Mouse (Mus musculus) liver, embryonic 15.5 days (tissue): ENCODE measurements around the gene Pnpla1. TPM values are rescaled to one million over a fixed set of nuclear protein-coding genes. Genes with fewer than 3 reads are reported as not detected.

ENCODE experiments used
- ATAC-seq: fragments of 200-750 bp; cut with Nextera tagmentation; 2 replicates; pipeline ENCODE4 v1.8.0; 2017; ENCODE audit warnings: moderate number of reproducible peaks, mild to moderate bottlenecking, moderate library complexity; ENCODE audit not compliant: insufficient read depth
- H3K27ac ChIP-seq: fragments of 300-500 bp; sonication (generic); replicated peaks from 2 replicates; pipeline ENCODE4 v1.5.1; 2015; ENCODE audit warnings: mild to moderate bottlenecking, inconsistent platforms
- H3K27me3 ChIP-seq: fragments of 300-500 bp; sonication (generic); 2 replicates; pipeline ENCODE4 v1.6.1; 2015; ENCODE audit warnings: mild to moderate bottlenecking, inconsistent platforms
- H3K36me3 ChIP-seq: fragments of 300-500 bp; sonication (generic); replicated peaks from 2 replicates; pipeline ENCODE4 v1.6.1; 2015; ENCODE audit warnings: moderate library complexity, mild to moderate bottlenecking, inconsistent platforms
- H3K4me1 ChIP-seq: fragments of 300-500 bp; sonication (generic); replicated peaks from 2 replicates; pipeline ENCODE4 v1.6.1; 2015; ENCODE audit warnings: inconsistent platforms
- H3K4me2 ChIP-seq: fragments of 300-500 bp; sonication (generic); 2 replicates; pipeline ENCODE4 v1.6.1; 2015; ENCODE audit warnings: moderate library complexity, mild to moderate bottlenecking, inconsistent platforms
- H3K4me3 ChIP-seq: fragments of 300-500 bp; sonication (generic); replicated peaks from 2 replicates; pipeline ENCODE4 v1.5.1; 2015; ENCODE audit warnings: mild to moderate bottlenecking, inconsistent platforms
- H3K9ac ChIP-seq: fragments of 300-500 bp; sonication (generic); 2 replicates; pipeline ENCODE4 v1.6.1; 2015; ENCODE audit warnings: moderate library complexity, mild to moderate bottlenecking, inconsistent platforms
- H3K9me3 ChIP-seq: fragments of 300-500 bp; sonication (generic); replicated peaks from 2 replicates; pipeline ENCODE4 v1.6.1; 2016; ENCODE audit warnings: inconsistent platforms
- WGBS: fragments of 180-500 bp; shearing (Covaris S2); methylation state at CpG from one replicate; pipeline ENCODE4 v1.1.7; 2015; ENCODE audit warnings: mixed read lengths; ENCODE audit not compliant: insufficient replicate concordance; 5-methylcytosine and 5-hydroxymethylcytosine counted together
- polyA plus RNA-seq: library from polyadenylated mRNA; unstranded; fragments of >200 nt; fragmentation: Nextera tagmentation; extraction: Ambion mirVana; gene quantifications from 2 replicates; pipeline ENCODE4 v1.2.1, GENCODE M21; 2015

The Pnpla1 gene
- polyA plus RNA-seq, 1 experiment from 2014 or later = 0.06 TPM

DNA sequence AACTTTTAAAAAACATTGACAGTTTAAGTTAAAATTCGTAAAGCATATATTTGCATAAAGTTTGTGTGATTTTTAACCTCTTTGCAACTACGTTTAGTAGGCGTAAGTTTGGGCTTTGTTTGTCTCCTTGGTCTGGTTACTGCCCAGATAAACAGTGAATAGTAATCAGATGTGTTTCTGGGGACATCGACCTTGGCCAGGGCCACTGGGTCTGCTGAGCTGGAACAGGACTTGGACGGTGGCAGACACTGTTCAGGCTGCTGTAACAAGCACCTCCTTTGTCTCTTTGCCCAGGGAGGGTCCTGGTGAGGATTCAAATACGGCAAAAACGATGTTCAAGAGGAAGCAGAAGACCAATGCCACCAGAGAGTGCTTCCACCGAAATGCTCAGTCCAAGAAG lies 27.0 kb downstream of the Pnpla1 start:
- peaks cover 19% of the 10 kb centered on the region for H3K27me3 ChIP-seq
- no peak overlapping the region for H3K27ac ChIP-seq
- no peak for ATAC-seq
- no peaks in the 10 kb centered on the region for H3K36me3 ChIP-seq
- no peak overlapping the region for H3K9ac ChIP-seq
- 65% methylated on average over 8 of the region's 8 CpGs for WGBS
- no peak overlapping the region for H3K4me2 ChIP-seq
- H3K9me3 ChIP-seq = no peaks in the 10 kb centered on the region
- H3K4me1 ChIP-seq = peaks cover 6% of the 10 kb centered on the region
- H3K4me3 ChIP-seq = no peak overlapping the region

- Histone ChIP-seq H3K4me2 (no peak overlapping the region), H3K36me3 (no peaks in the 10 kb centered on the region), H3K27me3 (peaks cover 8% of the 10 kb centered on the region), H3K4me1 (peaks cover 5% of the 10 kb centered on the region), H3K4me3 (no peak overlapping the region), H3K9ac (no peak overlapping the region), H3K9me3 (no peaks in the 10 kb centered on the region), H3K27ac (no peak overlapping the region)
- 62% methylated on average over 8 of the region's 8 CpGs for WGBS
- no peak for ATAC-seq
Measured at GRCm38 (mm10) chr17:28886266-28886665, 28.1 kb downstream of the Pnpla1 start.

GRCm38 (mm10) chr17:28894050-28894767 lies 36.0 kb downstream of the Pnpla1 start:
- no peak overlapping the region for H3K27ac ChIP-seq
- no peak for ATAC-seq

GRCm38 (mm10) chr17:28895217-28895875 lies 37.1 kb downstream of the Pnpla1 start:
- Histone ChIP-seq H3K27ac (no peak overlapping the region), H3K4me1 (peaks cover 8% of the 10 kb centered on the region; the same call in 1 of the 2 replicates), H3K9ac (no peak overlapping the region), H3K36me3 (no peaks in the 10 kb centered on the region), H3K4me3 (no peak overlapping the region), H3K9me3 (no peaks in the 10 kb centered on the region), H3K4me2 (no peak overlapping the region), H3K27me3 (no peaks in the 10 kb centered on the region)
- 83% methylated on average over 21 of the region's 21 CpGs for WGBS
- ATAC-seq = no peak

More at GRCm38 (mm10) chr17:28894050-28894767, 36.0 kb downstream of the Pnpla1 start:
- Histone ChIP-seq H3K9me3 (no peaks in the 10 kb centered on the region), H3K9ac (no peak overlapping the region), H3K4me1 (peaks cover 8% of the 10 kb centered on the region; the same call in 1 of the 2 replicates), H3K4me2 (no peak overlapping the region), H3K4me3 (no peak overlapping the region), H3K36me3 (no peaks in the 10 kb centered on the region), H3K27me3 (no peaks in the 10 kb centered on the region)
- 40% methylated on average over 11 of the region's 11 CpGs for WGBS

DNA sequence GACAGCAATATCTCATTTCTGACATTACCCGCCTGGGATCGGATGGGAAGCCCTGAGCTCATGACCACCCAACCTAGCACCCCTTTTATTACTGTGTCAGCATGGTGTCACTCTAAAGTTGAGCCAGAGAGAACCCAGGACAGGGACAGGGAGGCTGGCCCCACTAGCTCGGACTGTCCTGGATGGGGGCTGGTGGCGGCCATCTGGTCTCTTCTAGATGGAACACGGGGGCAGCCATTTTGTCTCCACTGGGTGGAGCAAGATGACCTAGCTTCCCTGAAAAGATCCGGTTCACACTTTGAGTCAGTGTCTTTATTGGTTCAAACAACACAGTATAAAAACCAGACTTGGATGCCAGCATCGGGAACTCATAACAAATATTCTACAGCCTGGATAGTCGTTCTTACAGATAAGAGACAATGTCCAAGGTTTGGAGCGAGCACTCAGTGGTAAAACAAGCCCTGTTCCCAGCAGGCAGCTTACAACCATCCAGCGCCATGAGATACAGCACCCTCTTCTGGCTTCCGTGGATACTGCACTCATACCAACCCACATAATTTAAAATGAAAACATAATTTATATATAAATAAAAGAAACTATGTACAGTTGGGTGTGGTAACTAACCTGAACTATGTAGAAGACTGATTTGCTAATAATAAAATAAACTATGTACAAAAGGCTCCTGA lies 38.0 kb downstream of the Pnpla1 start:
- Histone ChIP-seq H3K4me3 (no peak overlapping the region), H3K27ac (no peak overlapping the region), H3K27me3 (no peaks in the 10 kb centered on the region), H3K4me1 (peaks cover 8% of the 10 kb centered on the region; the same call in 1 of the 2 replicates), H3K4me2 (no peak overlapping the region), H3K9ac (no peak overlapping the region), H3K36me3 (no peaks in the 10 kb centered on the region), H3K9me3 (no peaks in the 10 kb centered on the region)
- no peak for ATAC-seq
- WGBS = 73% methylated on average over 11 of the region's 11 CpGs

DNA sequence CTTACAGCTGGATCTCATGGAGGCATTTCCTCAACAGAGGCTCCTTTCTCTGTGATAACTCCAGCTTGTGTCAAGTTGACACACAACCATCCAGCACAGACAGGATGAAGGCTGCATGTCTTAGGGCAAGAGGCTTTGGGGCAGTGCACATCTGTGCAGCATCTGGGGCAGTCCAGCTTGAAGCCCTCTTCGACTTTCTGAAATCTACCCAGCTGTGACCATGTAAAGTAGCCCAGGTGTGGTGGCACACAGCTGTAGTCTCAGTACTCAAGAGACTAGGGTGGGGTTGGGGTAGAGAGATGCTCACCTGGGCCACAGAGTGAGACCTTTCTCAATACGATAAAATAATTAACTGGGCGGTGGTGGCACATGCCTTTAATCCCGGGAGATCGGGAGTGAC lies 39.6 kb downstream of the Pnpla1 start:
- H3K9ac ChIP-seq = no peak overlapping the region
- WGBS = 68% methylated on average over 5 of the region's 5 CpGs
- no peak overlapping the region for H3K4me3 ChIP-seq
- ATAC-seq = no peak
- H3K36me3 ChIP-seq = no peaks in the 10 kb centered on the region
- H3K27me3 ChIP-seq = no peaks in the 10 kb centered on the region
- H3K4me2 ChIP-seq = no peak overlapping the region
- H3K27ac ChIP-seq = no peak overlapping the region
- H3K9me3 ChIP-seq = no peaks in the 10 kb centered on the region
- H3K4me1 ChIP-seq = peaks cover 8% of the 10 kb centered on the region; the same call in 1 of the 2 replicates

DNA sequence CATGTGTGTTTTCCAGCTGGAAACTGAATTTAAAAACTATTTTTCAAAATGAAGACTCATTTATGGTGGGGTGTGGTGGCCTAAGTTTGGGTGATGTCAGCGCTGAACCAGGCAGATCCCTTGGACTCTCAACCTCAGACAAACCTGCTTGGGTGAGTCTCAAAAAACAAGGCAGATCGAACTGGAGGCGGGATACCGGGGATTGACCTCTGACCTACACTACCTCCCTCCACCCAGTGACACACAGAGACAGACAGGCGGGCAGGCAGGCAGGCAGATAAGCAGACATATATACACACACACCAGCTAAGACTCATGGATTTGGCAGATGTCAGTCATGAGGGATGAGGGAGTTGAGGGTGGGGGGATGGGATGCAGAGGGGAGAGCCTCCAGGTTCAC lies 40.0 kb downstream of the Pnpla1 start:
- Histone ChIP-seq H3K9ac (no peak overlapping the region), H3K4me1 (peaks cover 8% of the 10 kb centered on the region; the same call in 1 of the 2 replicates), H3K27me3 (no peaks in the 10 kb centered on the region), H3K9me3 (no peaks in the 10 kb centered on the region), H3K4me3 (no peak overlapping the region), H3K27ac (no peak overlapping the region), H3K4me2 (no peak overlapping the region), H3K36me3 (no peaks in the 10 kb centered on the region)
- no peak for ATAC-seq
- 59% methylated on average over 5 of the region's 5 CpGs for WGBS

GRCm38 (mm10) chr17:28899427-28899826 lies 41.2 kb downstream of the Pnpla1 start:
- no peak for ATAC-seq
- 58% methylated on average over 19 of the region's 19 CpGs for WGBS
- no peaks in the 10 kb centered on the region for H3K27me3 ChIP-seq
- no peak overlapping the region for H3K4me2 ChIP-seq
- H3K27ac ChIP-seq = no peak overlapping the region
- no peak overlapping the region for H3K4me3 ChIP-seq
- no peak overlapping the region for H3K9ac ChIP-seq
- H3K4me1 ChIP-seq = peaks cover 8% of the 10 kb centered on the region; the same call in 1 of the 2 replicates
- no peaks in the 10 kb centered on the region for H3K36me3 ChIP-seq
- no peaks in the 10 kb centered on the region for H3K9me3 ChIP-seq

DNA sequence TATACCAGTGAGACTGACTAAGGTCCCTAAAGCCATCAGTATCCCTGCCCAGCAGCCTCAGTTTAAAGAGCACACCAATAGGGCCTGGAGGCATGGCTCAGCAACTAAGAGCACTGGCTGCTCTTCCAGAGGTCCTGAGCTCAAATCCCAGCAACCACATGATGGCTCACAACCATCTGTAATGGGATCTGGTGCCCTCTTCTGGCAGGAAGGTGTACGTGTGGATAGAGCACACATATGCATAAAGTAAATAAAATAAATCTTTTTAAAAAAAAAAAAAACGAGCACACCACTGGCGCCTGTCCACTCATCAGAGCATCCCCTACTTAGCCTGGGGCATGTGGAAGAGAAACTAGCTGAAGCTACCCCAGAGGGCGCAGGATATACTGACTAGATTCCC lies 43.3 kb downstream of the Pnpla1 start:
- H3K4me3 ChIP-seq = no peak overlapping the region
- H3K9ac ChIP-seq = no peak overlapping the region
- H3K4me1 ChIP-seq = peaks cover 12% of the 10 kb centered on the region; the same call in 1 of the 2 replicates
- no peak overlapping the region for H3K27ac ChIP-seq
- WGBS = 63% methylated on average over 4 of the region's 4 CpGs
- H3K36me3 ChIP-seq = no peaks in the 10 kb centered on the region
- no peaks in the 10 kb centered on the region for H3K9me3 ChIP-seq
- no peak overlapping the region for H3K4me2 ChIP-seq
- H3K27me3 ChIP-seq = no peaks in the 10 kb centered on the region
- ATAC-seq = no peak

DNA sequence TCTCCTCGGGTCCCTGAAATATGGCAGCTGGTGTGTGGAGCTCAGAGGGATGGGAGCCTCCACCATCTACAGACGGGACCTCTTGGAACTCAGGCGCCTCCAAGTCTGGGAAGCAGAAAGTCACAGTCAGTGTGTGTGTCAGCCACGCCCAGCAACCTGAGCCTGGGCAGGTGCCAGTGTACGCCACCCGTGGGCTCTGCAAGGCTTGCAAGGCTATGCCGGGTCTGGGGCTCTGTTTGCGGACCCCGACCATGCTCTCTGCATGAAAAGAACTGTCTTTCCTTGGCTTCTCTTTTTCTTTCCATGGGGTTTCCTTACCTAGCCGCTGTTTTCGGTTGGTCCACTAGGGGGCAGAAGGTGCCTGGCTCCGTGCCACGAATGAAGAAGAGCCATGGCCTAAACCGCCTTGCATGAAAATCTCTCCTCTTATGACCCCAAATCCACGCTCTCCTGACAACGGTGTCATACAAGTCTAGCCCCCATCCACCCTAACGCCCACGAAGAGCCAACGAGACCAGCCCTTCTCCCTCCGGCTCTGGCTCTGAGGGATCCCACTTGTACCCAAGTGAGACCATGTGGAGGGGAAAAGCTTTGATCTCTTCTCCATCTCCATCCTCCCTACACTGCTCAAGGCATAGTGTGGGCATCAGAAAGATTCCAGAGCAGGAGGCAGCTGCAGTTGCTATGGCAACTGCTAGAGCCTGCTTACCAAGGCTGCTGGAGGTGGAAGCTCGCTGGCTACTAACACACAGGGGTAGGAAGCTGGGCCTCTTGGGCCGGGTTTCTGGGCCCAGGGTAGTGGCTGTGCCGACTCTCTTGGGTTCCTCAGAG lies 46.5 kb downstream of the Pnpla1 start:
- 28% methylated on average over 23 of the region's 23 CpGs for whole genome bisulfite sequencing
- H3K36me3 ChIP-seq = no peaks in the 10 kb centered on the region
- peaks cover 18% of the 10 kb centered on the region for H3K27me3 ChIP-seq
- H3K4me2 ChIP-seq = no peak overlapping the region
- ATAC-seq = no peak
- no peak overlapping the region for H3K4me3 ChIP-seq
- H3K9me3 ChIP-seq = no peaks in the 10 kb centered on the region
- H3K9ac ChIP-seq = no peak overlapping the region
- peaks cover 9% of the 10 kb centered on the region for H3K4me1 ChIP-seq
- H3K27ac ChIP-seq = no peak overlapping the region
